ENCODE assay signal across 8 mouse cellular contexts in the genomic region with DNA sequence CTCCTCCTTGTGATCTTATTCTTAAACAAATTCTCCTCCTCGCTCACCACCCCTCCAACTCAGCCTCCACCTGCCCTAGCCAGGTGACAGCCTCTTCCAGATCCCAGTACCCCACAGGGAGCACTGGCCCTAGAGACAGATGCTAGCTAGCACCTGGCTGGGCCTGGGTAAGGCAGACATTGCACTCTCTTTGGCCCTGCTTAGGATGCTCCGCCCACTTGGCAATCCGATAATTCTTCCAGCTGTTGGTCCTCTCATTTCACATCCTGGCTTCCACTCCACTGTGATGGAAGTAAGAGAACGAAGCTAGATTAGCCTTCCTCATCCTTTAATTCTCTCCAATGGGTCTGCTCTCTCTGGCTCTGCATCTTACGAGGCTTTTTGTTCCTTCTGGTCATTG.
A peak's percentile ranks its signal among the peaks of the same experiment; 100 is the strongest.
DNase-seq lines count a peak whose midpoint lies in the region; ATAC-seq and TF ChIP-seq lines count a peak whose summit lies in the region.

No protein-coding gene starts in this region.

- H3K4me1 ChIP-seq in kidney, embryonic 16.5 days (ENCODE audit: insufficient read depth, low read length): peaks cover 7% of the 10 kb centered on the region
- peaks cover 31% of the 10 kb centered on the region for H3K4me1 ChIP-seq in limb, embryonic 12.5 days (replicated peaks)
- peaks cover 52% of the 10 kb centered on the region for H3K4me1 ChIP-seq in neural tube, embryonic 13.5 days (replicated peaks)
- H3K4me1 ChIP-seq in stomach, postnatal 0 days (replicated peaks; ENCODE audit: control insufficient read depth, insufficient read depth): no peaks in the 10 kb centered on the region

- H3K9me3 ChIP-seq in kidney, embryonic 16.5 days (ENCODE audit: low read length): no peaks in the 10 kb centered on the region
- no peaks in the 10 kb centered on the region for H3K9me3 ChIP-seq in limb, embryonic 12.5 days
- H3K9me3 ChIP-seq in neural tube, embryonic 13.5 days: no peaks in the 10 kb centered on the region
- H3K9me3 ChIP-seq in stomach, postnatal 0 days (ENCODE audit: control insufficient read depth, low read length): no peaks in the 10 kb centered on the region

- no peak for DNase-seq in kidney, adult 11 months
- DNase-seq in heart, adult 8-10 months (ENCODE audit: low spot score): peak; percentile 38
- no peak for DNase-seq in stomach, postnatal 0 days (ENCODE audit: low spot score)
- no peak for DNase-seq in right cerebral cortex, postnatal 10 days (ENCODE audit: low spot score in 2 of 2)
- DNase-seq in layer of hippocampus, postnatal 25 days (ENCODE audit: extremely low spot score in 1 of 2, low spot score in 1 of 2): no peak

- no peak overlapping the region for H3K27ac ChIP-seq in kidney, embryonic 16.5 days (ENCODE audit: low read length)
- no peak overlapping the region for H3K27ac ChIP-seq in limb, embryonic 12.5 days
- peak overlapping the region; percentile 63; the same call in 1 of the 2 replicates for H3K27ac ChIP-seq in neural tube, embryonic 13.5 days (replicated peaks)
- H3K27ac ChIP-seq in stomach, postnatal 0 days (replicated peaks): no peak overlapping the region

- H3K9ac ChIP-seq in kidney, embryonic 16.5 days (replicated peaks; ENCODE audit: low read length): no peak overlapping the region
- H3K9ac ChIP-seq in limb, embryonic 12.5 days (replicated peaks): no peak overlapping the region
- no peak overlapping the region for H3K9ac ChIP-seq in neural tube, embryonic 13.5 days
- H3K9ac ChIP-seq in stomach, postnatal 0 days (ENCODE audit: low read length): no peak overlapping the region

- TF ChIP-seq CTCF in stomach, postnatal 0 days (IDR thresholded peaks at IDR 0.05; ENCODE audit: low read depth): no peak

- peak overlapping the region; percentile 39 for H3K4me2 ChIP-seq in kidney, embryonic 16.5 days (replicated peaks; ENCODE audit: low read depth, low read length)
- H3K4me2 ChIP-seq in limb, embryonic 12.5 days: peak overlapping the region; percentile 19; the same call in 1 of the 2 replicates
- H3K4me2 ChIP-seq in neural tube, embryonic 13.5 days: peak overlapping the region; percentile 11
- H3K4me2 ChIP-seq in stomach, postnatal 0 days (replicated peaks; ENCODE audit: low read depth): no peak overlapping the region

- H3K36me3 ChIP-seq in kidney, embryonic 16.5 days (ENCODE audit: insufficient read depth, low read length): no peaks in the 10 kb centered on the region
- H3K36me3 ChIP-seq in limb, embryonic 12.5 days: no peaks in the 10 kb centered on the region
- H3K36me3 ChIP-seq in neural tube, embryonic 13.5 days: no peaks in the 10 kb centered on the region
- no peaks in the 10 kb centered on the region for H3K36me3 ChIP-seq in stomach, postnatal 0 days (ENCODE audit: control insufficient read depth, insufficient read depth, low read length)

- H3K4me3 ChIP-seq in kidney, embryonic 16.5 days (ENCODE audit: low read length): no peak overlapping the region
- no peak overlapping the region for H3K4me3 ChIP-seq in limb, embryonic 12.5 days (replicated peaks)
- H3K4me3 ChIP-seq in neural tube, embryonic 13.5 days: no peak overlapping the region
- H3K4me3 ChIP-seq in stomach, postnatal 0 days (ENCODE audit: low read depth, low read length): no peak overlapping the region

- TF ChIP-seq EP300 in stomach, postnatal 0 days (optimal IDR thresholded peaks at IDR 0.05): no peak

- ATAC-seq in kidney, embryonic 16.5 days (ENCODE audit: low FRiP score, low TSS enrichment): peak; percentile 75; the same call in 1 of the 2 replicates
- no peak for ATAC-seq in limb, embryonic 12.5 days (ENCODE audit: insufficient number of reproducible peaks, insufficient read depth, low FRiP score, low TSS enrichment, low read depth)
- no peak; the same call in 1 of the 2 replicates for ATAC-seq in neural tube, embryonic 13.5 days (ENCODE audit: low read depth)
- ATAC-seq in stomach, postnatal 0 days (ENCODE audit: low FRiP score, low TSS enrichment): no peak

- H3K27me3 ChIP-seq in kidney, embryonic 16.5 days (ENCODE audit: insufficient read depth, low read length): no peaks in the 10 kb centered on the region
- H3K27me3 ChIP-seq in limb, embryonic 12.5 days: peaks cover 5% of the 10 kb centered on the region; the same call in 1 of the 2 replicates
- no peaks in the 10 kb centered on the region for H3K27me3 ChIP-seq in neural tube, embryonic 13.5 days
- H3K27me3 ChIP-seq in stomach, postnatal 0 days (ENCODE audit: control insufficient read depth, insufficient read depth, low read length): no peaks in the 10 kb centered on the region

- WGBS in kidney, embryonic 16.5 days: 27% methylated on average over 5 of the region's 5 CpGs
- 20% methylated on average over 5 of the region's 5 CpGs for WGBS in limb, embryonic 12.5 days
- WGBS in neural tube, embryonic 13.5 days: 33% methylated on average over 5 of the region's 5 CpGs
- 34% methylated on average over 5 of the region's 5 CpGs for WGBS in stomach, postnatal 0 days
